Mouse (Mus musculus): ENCODE data around the gene Ccdc62. TPM values are rescaled to one million over a fixed set of nuclear protein-coding genes. Genes with fewer than 3 reads are reported as not detected.

Ccdc62 gene
- total and polyA plus RNA-seq, 3 experiments = 7.5 to 13.4 TPM; not detected in 1

- no peaks in the 10 kb centered on the region for H3K27me3 ChIP-seq (ENCODE audit: control insufficient read depth in 1 of 2, insufficient read depth in 2 of 2, low read length in 2 of 2)
- H3K4me1 ChIP-seq (ENCODE audit: control insufficient read depth in 1 of 2, insufficient read depth in 2 of 2, low read length in 2 of 2) = peaks cover 0 to 9% of the 10 kb centered on the region in 2 experiments; a peak in 2 of 4 replicates
- H3K27ac ChIP-seq (ENCODE audit: control insufficient read depth, low read depth, low read length) = no peak within 1 kb of the TSS
- DNase-seq (ENCODE audit: low read depth, low spot score) = no peak
- H3K79me2 ChIP-seq (ENCODE audit: control insufficient read depth, insufficient read depth, low read length, poor library complexity) = peaks cover 6% of the 10 kb centered on the region
- peaks cover 5 to 10% of the 10 kb centered on the region in 2 experiments for H3K36me3 ChIP-seq (ENCODE audit: control insufficient read depth in 1 of 2, insufficient read depth in 2 of 2, low read length in 2 of 2)
- H3K9me3 ChIP-seq (replicated peaks; ENCODE audit: insufficient read depth, low read length) = no peaks in the 10 kb centered on the region
- H3K9ac ChIP-seq (ENCODE audit: control insufficient read depth, low read depth, low read length, poor library complexity, severe bottlenecking) = no peak within 1 kb of the TSS
- TF ChIP-seq ZKSCAN1 (IDR thresholded peaks at IDR 0.05; ENCODE audit: low read depth, low read length) (no peak), CHD2 (IDR thresholded peaks at IDR 0.05; ENCODE audit: low read length) (no peak), UBTF (IDR thresholded peaks at IDR 0.05; ENCODE audit: borderline replicate concordance, insufficient read depth, low read depth, low read length) (no peak), MYC (IDR thresholded peaks at IDR 0.05; ENCODE audit: low read depth, low read length) (no peak), USF2 (IDR thresholded peaks at IDR 0.05; ENCODE audit: borderline replicate concordance in 1 of 2, insufficient read depth in 1 of 2, low read depth in 1 of 2, low read length in 2 of 2) (no peak), MEF2A (IDR thresholded peaks at IDR 0.05; ENCODE audit: extremely low read depth, insufficient replicate concordance, low read depth, low read length, poor library complexity, severe bottlenecking) (no peak), ZMIZ1 (IDR thresholded peaks at IDR 0.05; ENCODE audit: low read depth, low read length) (no peak), GABPA (IDR thresholded peaks at IDR 0.05; ENCODE audit: low read depth, low read length) (no peak), NELFE (IDR thresholded peaks at IDR 0.05; ENCODE audit: low read depth, low read length) (no peak), EP300 (IDR thresholded peaks at IDR 0.05; ENCODE audit: low read depth in 1 of 2, low read length in 2 of 2) (no peak), TCF12 (IDR thresholded peaks at IDR 0.05; ENCODE audit: low read depth, low read length) (no peak), GATA1 (IDR thresholded peaks at IDR 0.05; ENCODE audit: low read depth, low read length) (no peak), POLR2AphosphoS2 (IDR thresholded peaks at IDR 0.05; ENCODE audit: low read length) (no peak), HCFC1 (IDR thresholded peaks at IDR 0.05; ENCODE audit: low read depth, low read length) (no peak), TBP (IDR thresholded peaks at IDR 0.05; ENCODE audit: low read depth, low read length) (no peak), MAZ (IDR thresholded peaks at IDR 0.05; ENCODE audit: low read depth, low read length) (no peak), ZC3H11A (IDR thresholded peaks at IDR 0.05; ENCODE audit: low read depth, low read length) (no peak)
- H3K4me3 ChIP-seq (ENCODE audit: control insufficient read depth in 1 of 2, insufficient read depth in 1 of 2, low read depth in 2 of 2, low read length in 2 of 2) = no peak within 1 kb of the TSS
Measured at GRCm38 (mm10) chr5:123927118-123927517, 3.4 kb upstream of the Ccdc62 start, which contains the start of gene Gm43518. Gene Gm43518, plus strand, starts transcription at chr5:123927418.

GRCm38 (mm10) chr5:123931131-123931530 lies 652 bp downstream of the Ccdc62 start:
- no peak for DNase-seq (ENCODE audit: low read depth, low spot score)
- H3K4me3 ChIP-seq (ENCODE audit: control insufficient read depth in 1 of 2, insufficient read depth in 1 of 2, low read depth in 2 of 2, low read length in 2 of 2) = peak overlapping the region; percentile 69 to 85
- H3K27me3 ChIP-seq (ENCODE audit: control insufficient read depth in 1 of 2, insufficient read depth in 2 of 2, low read length in 2 of 2) = no peaks in the 10 kb centered on the region
- peaks cover 0 to 16% of the 10 kb centered on the region in 2 experiments; a peak in 2 of 4 replicates for H3K4me1 ChIP-seq (ENCODE audit: control insufficient read depth in 1 of 2, insufficient read depth in 2 of 2, low read length in 2 of 2)
- H3K79me2 ChIP-seq (ENCODE audit: control insufficient read depth, insufficient read depth, low read length, poor library complexity) = peaks cover 14% of the 10 kb centered on the region
- H3K36me3 ChIP-seq (ENCODE audit: control insufficient read depth in 1 of 2, insufficient read depth in 2 of 2, low read length in 2 of 2) = peaks cover 0 to 15% of the 10 kb centered on the region in 2 experiments
- TF ChIP-seq CHD1 (IDR thresholded peaks at IDR 0.05; ENCODE audit: low read depth, low read length) (no peak), CTCF (IDR thresholded peaks at IDR 0.05 in 2 of 3, conservative IDR thresholded peaks at IDR 0.05 in 1 of 3; ENCODE audit: control insufficient read depth in 1 of 3, insufficient read depth in 1 of 3, low read depth in 2 of 3, low read length in 3 of 3, poor library complexity in 1 of 3, severe bottlenecking in 1 of 3) (no peak), MAX (IDR thresholded peaks at IDR 0.05; ENCODE audit: low read length) (no peak), RCOR1 (IDR thresholded peaks at IDR 0.05; ENCODE audit: low read depth, low read length) (no peak), USF2 (IDR thresholded peaks at IDR 0.05; ENCODE audit: borderline replicate concordance in 1 of 2, insufficient read depth in 1 of 2, low read depth in 1 of 2, low read length in 2 of 2) (no peak), SMC3 (IDR thresholded peaks at IDR 0.05; ENCODE audit: low read depth, low read length) (no peak), ZNF384 (IDR thresholded peaks at IDR 0.05; ENCODE audit: low read depth, low read length) (no peak), MAZ (IDR thresholded peaks at IDR 0.05; ENCODE audit: low read depth, low read length) (no peak), CHD2 (IDR thresholded peaks at IDR 0.05; ENCODE audit: low read length) (no peak), ZC3H11A (IDR thresholded peaks at IDR 0.05; ENCODE audit: low read depth, low read length) (no peak), E2F4 (IDR thresholded peaks at IDR 0.05; ENCODE audit: borderline replicate concordance, low read depth, low read length) (no peak), MYC (IDR thresholded peaks at IDR 0.05; ENCODE audit: low read depth, low read length) (no peak), NRF1 (IDR thresholded peaks at IDR 0.05; ENCODE audit: insufficient read depth, low read depth, low read length, poor library complexity, severe bottlenecking) (no peak), TCF12 (IDR thresholded peaks at IDR 0.05; ENCODE audit: low read depth, low read length) (no peak), POLR2AphosphoS5 (IDR thresholded peaks at IDR 0.05; ENCODE audit: borderline replicate concordance, low read depth, low read length) (no peak), ELF1 (IDR thresholded peaks at IDR 0.05; ENCODE audit: low read depth, low read length) (no peak), MAFK (IDR thresholded peaks at IDR 0.05; ENCODE audit: borderline replicate concordance, low read depth, low read length) (no peak), MEF2A (IDR thresholded peaks at IDR 0.05; ENCODE audit: extremely low read depth, insufficient replicate concordance, low read depth, low read length, poor library complexity, severe bottlenecking) (no peak)
- no peaks in the 10 kb centered on the region for H3K9me3 ChIP-seq (replicated peaks; ENCODE audit: insufficient read depth, low read length)
- H3K27ac ChIP-seq (ENCODE audit: control insufficient read depth, low read depth, low read length) = peak overlapping the region; percentile 83
- peak overlapping the region; percentile 99 for H3K9ac ChIP-seq (ENCODE audit: control insufficient read depth, low read depth, low read length, poor library complexity, severe bottlenecking)

Data from MEL (cell line).